Mouse (Mus musculus) E14TG2a.4 (cell line): ENCODE measurements at regions not wholly inside any gene's neighbourhood (a gene's known extent, or its start where the extent isn't known, plus 50 kb on each side); places are given as distances from the start of the nearest gene placed in this dataset.

Experiments used
- H3K27me3 ChIP-seq: 2 replicates; pipeline ENCODE4 v1.6.1; 2014; ENCODE audit warnings: low read length, control low read depth; ENCODE audit not compliant: insufficient read depth
- H3K36me3 ChIP-seq: 2 replicates; pipeline ENCODE4 v1.6.1; 2014; ENCODE audit warnings: low read length, control low read depth; ENCODE audit not compliant: insufficient read depth
- H3K4me1 ChIP-seq: replicated peaks from 2 replicates; pipeline ENCODE4 v1.6.1; 2014; ENCODE audit warnings: low read depth, low read length, control low read depth
- H3K4me3 ChIP-seq: replicated peaks from 2 replicates; pipeline ENCODE4 v1.5.1; 2014; ENCODE audit warnings: mild to moderate bottlenecking, low read length
- H3K9me3 ChIP-seq: 2 replicates; pipeline ENCODE4 v1.6.1; 2014; ENCODE audit warnings: low read length, control low read depth
- CTCF ChIP-seq: conservative IDR thresholded peaks from 2 replicates; pipeline ENCODE4 v1.5.1; 2014; ENCODE audit warnings: low read length
- NANOG ChIP-seq: IDR thresholded peaks from 2 replicates; pipeline ENCODE4 v1.6.1; 2014; ENCODE audit warnings: borderline replicate concordance, low read length, mixed read lengths
- POU5F1 ChIP-seq: IDR thresholded peaks from 2 replicates; pipeline ENCODE4 v1.6.1; 2014; ENCODE audit warnings: low read length, borderline replicate concordance

DNA sequence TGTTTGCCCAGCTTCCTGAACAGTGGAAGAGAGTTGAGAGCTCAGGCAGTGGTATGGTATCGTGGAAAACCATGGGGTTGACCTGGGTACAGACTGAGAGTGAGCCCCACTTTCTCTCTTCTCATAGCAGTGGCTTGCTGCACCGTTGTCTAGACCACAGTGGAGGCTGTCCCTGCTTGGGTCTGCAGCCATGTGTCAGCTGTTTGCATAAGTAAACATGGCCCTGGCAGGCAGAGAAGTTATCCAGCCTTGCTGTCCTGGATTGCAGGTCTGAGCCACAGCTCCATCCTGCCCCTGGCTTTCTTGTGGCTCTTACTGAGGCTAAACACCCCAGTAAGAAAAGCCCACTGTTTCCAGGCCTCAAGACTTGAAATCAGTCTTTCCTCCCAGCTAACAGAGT, 60.2 kb upstream of the Dapl1 start:
- H3K27me3 ChIP-seq = no peaks in the 10 kb centered on the region
- TF ChIP-seq NANOG (no peak), POU5F1 (no peak), CTCF (no peak)
- H3K4me1 ChIP-seq = no peaks in the 10 kb centered on the region
- no peaks in the 10 kb centered on the region for H3K36me3 ChIP-seq
- no peak overlapping the region for H3K4me3 ChIP-seq
- H3K9me3 ChIP-seq = no peaks in the 10 kb centered on the region

DNA sequence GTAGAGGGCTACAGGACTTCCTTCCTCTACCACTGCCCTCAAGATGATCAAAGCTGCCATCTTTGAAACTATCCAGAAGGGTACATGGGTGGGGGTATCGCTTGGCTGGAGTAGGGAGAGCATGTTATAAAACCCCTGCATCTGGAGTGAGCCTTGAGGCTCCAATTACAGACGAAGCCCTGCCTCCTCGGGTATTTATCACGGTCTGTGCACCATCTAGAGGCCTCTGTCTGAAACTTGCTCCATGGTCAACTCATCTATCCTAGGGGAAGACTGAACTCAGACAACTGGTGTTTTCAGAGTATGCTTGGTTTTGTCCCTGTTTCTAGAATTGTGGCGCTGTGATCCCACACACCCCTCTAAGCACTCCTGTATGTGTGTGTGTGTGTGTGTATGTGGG, 59.7 kb upstream of the Dapl1 start:
- no peaks in the 10 kb centered on the region for H3K9me3 ChIP-seq
- no peak overlapping the region for H3K4me3 ChIP-seq
- no peaks in the 10 kb centered on the region for H3K36me3 ChIP-seq
- no peaks in the 10 kb centered on the region for H3K27me3 ChIP-seq
- no peaks in the 10 kb centered on the region for H3K4me1 ChIP-seq
- no peak for TF ChIP-seq NANOG
- no peak for TF ChIP-seq CTCF
- TF ChIP-seq POU5F1 = no peak

GRCm38 (mm10) chr2:59425876-59426275, 58.6 kb upstream of the Dapl1 start:
- no peaks in the 10 kb centered on the region for H3K36me3 ChIP-seq
- H3K4me1 ChIP-seq = peaks cover 3% of the 10 kb centered on the region; the same call in 1 of the 2 replicates
- no peaks in the 10 kb centered on the region for H3K27me3 ChIP-seq
- no peak overlapping the region for H3K4me3 ChIP-seq
- no peaks in the 10 kb centered on the region for H3K9me3 ChIP-seq
- no peak for TF ChIP-seq POU5F1
- TF ChIP-seq CTCF = no peak
- no peak for TF ChIP-seq NANOG

GRCm38 (mm10) chr2:59431466-59431865, 53.0 kb upstream of the Dapl1 start:
- no peaks in the 10 kb centered on the region for H3K9me3 ChIP-seq

DNA sequence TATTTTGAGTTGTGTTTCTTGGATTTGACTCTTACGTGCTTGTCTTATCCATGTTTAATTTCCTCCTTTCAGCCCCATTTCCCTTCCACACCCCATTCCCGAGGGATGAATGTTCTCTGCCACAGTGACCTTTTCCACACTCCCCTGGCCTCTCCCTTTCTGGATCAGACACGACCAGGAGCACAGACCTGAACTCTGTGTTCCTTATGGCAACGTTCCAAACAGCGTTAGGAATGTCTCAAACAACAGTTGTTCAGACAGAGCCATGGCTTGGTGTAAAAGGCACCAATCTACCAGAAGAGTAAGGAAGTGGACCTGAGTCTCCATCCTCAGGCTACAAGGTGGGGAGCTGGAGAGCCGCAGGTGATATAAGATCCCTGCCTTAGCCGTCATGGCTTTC, 52.6 kb upstream of the Dapl1 start:
- Histone ChIP-seq H3K27me3 (no peaks in the 10 kb centered on the region), H3K4me3 (no peak overlapping the region), H3K4me1 (peaks cover 9% of the 10 kb centered on the region; the same call in 1 of the 2 replicates), H3K9me3 (no peaks in the 10 kb centered on the region), H3K36me3 (no peaks in the 10 kb centered on the region)
- TF ChIP-seq NANOG = no peak
- TF ChIP-seq POU5F1 = no peak
- no peak for TF ChIP-seq CTCF

More at GRCm38 (mm10) chr2:59431466-59431865, 53.0 kb upstream of the Dapl1 start:
- H3K4me3 ChIP-seq = no peak overlapping the region
- H3K4me1 ChIP-seq = peaks cover 9% of the 10 kb centered on the region; the same call in 1 of the 2 replicates
- H3K27me3 ChIP-seq = no peaks in the 10 kb centered on the region
- TF ChIP-seq POU5F1 (no peak), CTCF (no peak), NANOG (no peak)
- no peaks in the 10 kb centered on the region for H3K36me3 ChIP-seq
